In genomic region chr10:118640810-118641427, GRCm38 (mm10) we compare ENCODE assay signal across 9 mouse cellular contexts.
A peak's percentile ranks its signal among the peaks of the same experiment; 100 is the strongest.
DNase-seq lines count a peak whose midpoint lies in the region; ATAC-seq and TF ChIP-seq lines count a peak whose summit lies in the region.
"Had no signal": no experiment of that assay in that cellular context is flagged by ENCODE, and none has a peak within 500 bp of the region (broad histone marks: within the 10 kb centered on the region; RNA-seq: fewer than 3 reads in every experiment).

No protein-coding gene starts in this region.

- peaks cover 13% of the 10 kb centered on the region for H3K4me1 ChIP-seq in hindbrain, embryonic 16.5 days (ENCODE audit: control insufficient read depth, insufficient read depth, low read depth, low read length)
- peaks cover 13% of the 10 kb centered on the region; the same call in 1 of the 2 replicates for H3K4me1 ChIP-seq in neural tube, embryonic 12.5 days
- no peaks in the 10 kb centered on the region for H3K4me1 ChIP-seq in kidney, embryonic 15.5 days

- peak in 1 of 2 experiments; percentile 37 for DNase-seq in layer of hippocampus, adult 2 months (ENCODE audit: low spot score in 2 of 2)
- DNase-seq in layer of hippocampus, postnatal 25 days (ENCODE audit: extremely low spot score in 1 of 2, low spot score in 1 of 2): no peak
- peak; percentile 18 to 19 for DNase-seq in cerebellum, postnatal 36 days
- DNase-seq in testis, postnatal 14 days (ENCODE audit: low spot score): no peak

- H3K27me3 ChIP-seq in hindbrain, embryonic 16.5 days (replicated peaks; ENCODE audit: control insufficient read depth, insufficient read depth, low read length): no peaks in the 10 kb centered on the region
- no peaks in the 10 kb centered on the region for H3K27me3 ChIP-seq in neural tube, embryonic 12.5 days (replicated peaks)
- H3K27me3 ChIP-seq in kidney, embryonic 15.5 days: no peaks in the 10 kb centered on the region

- peak overlapping the region; percentile 36; the same call in 1 of the 2 replicates for H3K9ac ChIP-seq in hindbrain, embryonic 16.5 days (ENCODE audit: low read depth, low read length)
- no peak overlapping the region for H3K9ac ChIP-seq in neural tube, embryonic 12.5 days
- no peak overlapping the region for H3K9ac ChIP-seq in kidney, embryonic 15.5 days
- H3K9ac ChIP-seq: heart, embryonic 13.5 days had no signal

- peak; percentile 88 for ATAC-seq in hindbrain, embryonic 16.5 days
- ATAC-seq in neural tube, embryonic 12.5 days (ENCODE audit: low FRiP score, low read depth): peak; percentile 72; the same call in 1 of the 2 replicates
- no peak for ATAC-seq in megakaryocyte, adult 5-6 weeks (ENCODE audit: poor library complexity, severe bottlenecking)
- ATAC-seq in kidney, embryonic 15.5 days (replicated peaks; ENCODE audit: low FRiP score): no peak

- H3K36me3 ChIP-seq in hindbrain, embryonic 16.5 days (ENCODE audit: control insufficient read depth, insufficient read depth, low read length): no peaks in the 10 kb centered on the region
- H3K36me3 ChIP-seq in neural tube, embryonic 12.5 days: no peaks in the 10 kb centered on the region
- no peaks in the 10 kb centered on the region for H3K36me3 ChIP-seq in kidney, embryonic 15.5 days
- H3K36me3 ChIP-seq: heart, embryonic 13.5 days had no signal

- WGBS in hindbrain, embryonic 16.5 days: 20% methylated on average over 12 of the region's 12 CpGs
- 56% methylated on average over 12 of the region's 12 CpGs for WGBS in neural tube, embryonic 12.5 days
- WGBS in kidney, embryonic 15.5 days: 57% methylated on average over 12 of the region's 12 CpGs

- peak overlapping the region; percentile 4; the same call in 1 of the 2 replicates for H3K4me3 ChIP-seq in layer of hippocampus, adult 2 months
- no peak overlapping the region for H3K4me3 ChIP-seq in hindbrain, embryonic 16.5 days (ENCODE audit: low read length)
- no peak overlapping the region for H3K4me3 ChIP-seq in neural tube, embryonic 12.5 days
- no peak overlapping the region for H3K4me3 ChIP-seq in kidney, embryonic 15.5 days (replicated peaks)
- H3K4me3 ChIP-seq: heart, embryonic 13.5 days had no signal

- no peaks in the 10 kb centered on the region for H3K9me3 ChIP-seq in hindbrain, embryonic 16.5 days (ENCODE audit: control insufficient read depth, low read length)
- H3K9me3 ChIP-seq in neural tube, embryonic 12.5 days: no peaks in the 10 kb centered on the region
- no peaks in the 10 kb centered on the region for H3K9me3 ChIP-seq in kidney, embryonic 15.5 days (replicated peaks)
- H3K9me3 ChIP-seq: heart, embryonic 13.5 days had no signal

- TF ChIP-seq CTCF in layer of hippocampus, adult 2 months (conservative IDR thresholded peaks at IDR 0.05): no peak

- H3K27ac ChIP-seq in layer of hippocampus, adult 2 months: peak overlapping the region; percentile 64; the same call in 1 of the 2 replicates
- H3K27ac ChIP-seq in hindbrain, embryonic 16.5 days (ENCODE audit: low read depth, low read length): peak overlapping the region; percentile 52
- no peak overlapping the region for H3K27ac ChIP-seq in neural tube, embryonic 12.5 days
- no peak overlapping the region for H3K27ac ChIP-seq in kidney, embryonic 15.5 days
- H3K27ac ChIP-seq: heart, embryonic 13.5 days had no signal

- peak overlapping the region; percentile 40 for H3K4me2 ChIP-seq in hindbrain, embryonic 16.5 days (ENCODE audit: low read length)
- no peak overlapping the region for H3K4me2 ChIP-seq in neural tube, embryonic 12.5 days (replicated peaks)
- no peak overlapping the region for H3K4me2 ChIP-seq in kidney, embryonic 15.5 days
- H3K4me2 ChIP-seq: heart, embryonic 13.5 days had no signal

Comparison
In these comparisons a context has a peak if more than half of its experiments do, and no peak if none do; other contexts are left out.
1. DNase-seq: peak in cerebellum, postnatal 36 days (2 of 2); none in layer of hippocampus, postnatal 25 days (0 of 2) and testis, postnatal 14 days (single experiment).
2. H3K27ac ChIP-seq: peak in layer of hippocampus, adult 2 months (single experiment) and hindbrain, embryonic 16.5 days (single experiment); none in neural tube, embryonic 12.5 days (single experiment) and kidney, embryonic 15.5 days (single experiment).
3. ATAC-seq: peak in hindbrain, embryonic 16.5 days (single experiment) and neural tube, embryonic 12.5 days (single experiment); none in megakaryocyte, adult 5-6 weeks (single experiment) and kidney, embryonic 15.5 days (single experiment).